Mouse (Mus musculus) inflammation-experienced regulatory T-cells (primary cell): ENCODE measurements around the gene Arhgef38. TPM values are rescaled to one million over a fixed set of nuclear protein-coding genes. Genes with fewer than 3 reads are reported as not detected.

ENCODE experiments used
- polyA plus RNA-seq, 2 experiments: library from polyadenylated mRNA; unstranded; fragments of 100-300 nt; shearing (Covaris generic); gene quantifications; one replicate each; pipeline ENCODE4 v1.2.1; 2017

Gene Arhgef38
- polyA plus RNA-seq, result under 1 TPM in 1 of 2 experiments, not detected in 1; 0.53 TPM

GRCm38 (mm10) chr3:133234821-133235295 is at the start of gene Arhgef38:
Arhgef38 (minus strand) TSS chr3:133234949.

GRCm38 (mm10) chr3:133091664-133092273 is 143.0 kb downstream of the Arhgef38 start, which contains the start of the genes Ints12 and Gstcd:
Ints12 (plus strand) TSS chr3:133091840.
Gstcd (minus strand) TSS chr3:133092033.

Other genes with a start within 250 kb of the Arhgef38 start
- 10 to 100 TPM; 10.1 to 16.3 TPM for gene Ints12, start 143.1 kb downstream of the Arhgef38 start, polyA plus RNA-seq
- 1 to 10 TPM; 2.7 to 5.6 TPM for gene Gstcd, start 142.9 kb downstream of the Arhgef38 start, polyA plus RNA-seq
- gene Ppa2, start 75.2 kb upstream of the Arhgef38 start, polyA plus RNA-seq, result 10 to 100 TPM; 40.8 to 45.7 TPM